Mouse (Mus musculus): ENCODE data around the gene Hist1h2ac.
"Not testable (repeated sequence)": the region's sequence is repeated elsewhere in the genome, so short reads cannot be mapped to it uniquely, and the experiment has no call there.

Hist1h2ac gene

GRCm38 (mm10) chr13:23683755-23684281 is at the start of gene Hist1h2ac, which contains the start of gene Hist1h2bc:
Gene Hist1h2ac, minus strand, starts transcription at chr13:23683948.
Gene Hist1h2bc, plus strand, starts transcription at chr13:23684199.
- ChIA-PET CTCF (interaction anchor here (0.6 to 2.8 kb wide), 8 partner anchors 13 to 732 kb away, joined by 3 to 23 read pairs (median 4); partner anchors contain the start of genes Hist1h4c (in 3 of the 4), Hist1h3b (in 1 of the 4) and Hist1h4a (in 1 of the 4)), POLR2A (interaction anchor here (0.5 to 10.4 kb wide), 202 partner anchors 7 to 1967 kb away, joined by 3 to 469 read pairs (median 7); partner anchors contain the start of genes Hist1h1a (in 4 of the 4), Hist1h1c (in 4 of the 4), Hist1h1t (in 4 of the 4) and Hist1h2ae (in 4 of the 4))

DNA sequence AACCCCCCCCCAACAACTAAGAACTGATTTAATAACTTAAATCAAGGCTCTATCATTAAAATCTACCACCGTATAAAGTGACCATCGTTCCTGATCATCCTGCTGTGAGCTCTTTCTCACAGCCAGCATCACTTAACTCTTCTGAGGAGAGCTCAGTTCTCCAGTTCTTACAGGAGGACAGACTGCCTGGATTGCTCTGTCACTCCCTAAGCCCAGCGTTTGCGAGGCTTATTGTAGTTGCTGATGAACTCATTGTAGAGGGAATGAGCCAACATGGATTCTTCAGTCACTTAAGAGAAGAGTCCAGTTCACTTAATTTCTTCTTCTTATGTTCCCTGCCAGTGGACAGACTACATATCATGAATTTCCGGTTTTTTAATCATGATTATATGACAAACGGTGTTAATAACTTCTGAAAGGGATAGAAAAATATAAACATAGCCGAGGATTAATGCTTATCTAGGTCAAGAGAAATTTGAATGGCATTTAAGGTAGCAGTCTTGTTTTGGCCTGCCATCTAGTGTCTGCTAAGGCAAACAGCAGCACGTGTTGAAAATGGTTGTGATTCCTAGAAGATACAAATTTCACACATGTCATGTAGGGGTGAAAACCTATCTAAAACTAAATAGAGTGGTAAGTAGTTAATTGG is 48.5 kb upstream of the Hist1h2ac start:
- ChIA-PET POLR2A (interaction anchor here (0.5 to 39.0 kb wide), 15 partner anchors 16 to 470 kb away, joined by 3 to 2331 read pairs (median 4); partner anchors contain the start of genes Hist1h3b (in 3 of the 4), Hist1h4c (in 3 of the 4), Hist1h1a (in 2 of the 4) and Hist1h2ab (in 2 of the 4)), CTCF (interaction anchor here in 2 of 4 experiments (0.6 to 1.3 kb wide), 6 partner anchors 27 to 523 kb away, joined by 3 to 6 read pairs (median 4); no protein-coding TSS in a partner anchor)

- ChIA-PET POLR2A (interaction anchor here in 3 of 4 experiments (1.0 to 39.0 kb wide), 11 partner anchors 8 to 49 kb away, joined by 3 to 2331 read pairs (median 32); partner anchors contain the start of genes Hist1h4c (in 3 of the 3), Hist1h1a (in 2 of the 3), Hist1h1c (in 2 of the 3) and Hist1h2ab (in 2 of the 3)), CTCF (interaction anchor here in 3 of 4 experiments (0.6 to 1.3 kb wide), 3 partner anchors 18 to 31 kb away, joined by 3 to 4 read pairs (median 3); no protein-coding TSS in a partner anchor)
Measured at GRCm38 (mm10) chr13:23730479-23730878, 46.7 kb upstream of the Hist1h2ac start.

- CTCF ChIA-PET = interaction anchor here in 2 of 4 experiments (0.9 to 1.3 kb wide), 4 partner anchors 10 to 30 kb away, joined by 3 to 4 read pairs (median 3); no protein-coding TSS in a partner anchor
- POLR2A ChIA-PET = interaction anchor here in 3 of 4 experiments (0.6 to 39.0 kb wide), 18 partner anchors 9 to 1686 kb away, joined by 3 to 2331 read pairs (median 19); partner anchors contain the start of genes Hist1h1c (in 3 of the 3), Hist1h4c (in 3 of the 3), Hist1h1a (in 2 of the 3) and Hist1h2ab (in 2 of the 3)
Measured at GRCm38 (mm10) chr13:23729706-23730105, 46.0 kb upstream of the Hist1h2ac start.

DNA sequence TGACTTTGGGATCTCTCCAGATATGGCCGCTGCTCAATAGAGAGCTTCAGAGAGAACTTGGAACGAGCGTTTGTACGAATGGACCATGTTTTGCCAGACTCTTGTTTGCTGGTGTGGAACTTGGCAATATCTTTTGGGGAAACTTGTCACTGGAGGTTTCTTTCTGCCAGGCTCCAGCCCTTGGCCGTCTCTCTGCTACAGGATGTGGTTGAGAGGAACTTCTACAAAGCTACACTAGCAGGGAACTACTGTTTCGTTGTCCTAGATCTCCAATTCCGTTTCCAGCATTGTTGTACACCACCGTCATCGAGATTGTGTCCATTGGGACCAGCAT is 45.4 kb upstream of the Hist1h2ac start:
- ChIA-PET POLR2A (interaction anchor here in 3 of 4 experiments (0.6 to 39.0 kb wide), 18 partner anchors 9 to 1686 kb away, joined by 3 to 2331 read pairs (median 19); partner anchors contain the start of genes Hist1h1c (in 3 of the 3), Hist1h4c (in 3 of the 3), Hist1h1a (in 2 of the 3) and Hist1h2ab (in 2 of the 3)), CTCF (interaction anchor here in 3 of 4 experiments (0.6 to 1.2 kb wide), 4 partner anchors 11 to 353 kb away, joined by 3 to 7 read pairs (median 4); no protein-coding TSS in a partner anchor)

DNA sequence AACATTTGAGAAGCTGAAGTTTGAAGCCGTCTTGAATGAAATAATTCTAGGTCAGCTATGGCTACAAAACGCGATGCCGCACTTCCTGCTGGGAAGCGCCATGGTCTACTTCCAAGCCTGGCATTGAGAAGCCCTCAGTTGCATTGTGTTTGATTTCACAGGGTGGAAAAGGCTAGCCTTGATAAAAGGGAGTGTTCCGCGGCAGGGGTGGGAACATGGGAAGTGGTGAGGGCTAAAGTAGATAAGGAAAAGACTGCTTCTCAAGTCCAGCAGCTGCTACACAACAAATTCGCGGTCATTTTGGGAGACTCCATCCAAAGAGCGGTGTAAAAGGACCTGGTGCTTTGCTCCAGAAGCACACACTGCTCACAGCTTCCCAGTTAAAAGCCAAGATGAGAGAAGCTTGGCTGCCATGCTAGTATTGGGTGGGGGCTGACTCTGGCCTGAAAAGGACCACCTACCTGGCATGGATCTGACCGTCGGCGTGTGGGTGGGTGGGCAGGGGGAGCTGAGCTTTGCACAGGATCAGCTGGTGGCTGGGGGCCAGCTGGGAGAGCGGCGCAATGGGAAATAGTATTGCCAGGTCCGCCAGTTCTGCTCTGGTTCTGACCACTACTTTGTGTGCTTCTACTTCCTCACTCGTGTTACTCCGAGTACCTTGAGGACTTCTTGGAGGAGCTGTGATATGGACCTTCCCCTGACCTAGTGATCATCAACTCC is 44.9 kb upstream of the Hist1h2ac start:
- CTCF ChIA-PET = interaction anchor here in 3 of 4 experiments (0.6 to 1.2 kb wide), 3 partner anchors 27 to 353 kb away, joined by 4 to 7 read pairs (median 4); no protein-coding TSS in a partner anchor

DNA sequence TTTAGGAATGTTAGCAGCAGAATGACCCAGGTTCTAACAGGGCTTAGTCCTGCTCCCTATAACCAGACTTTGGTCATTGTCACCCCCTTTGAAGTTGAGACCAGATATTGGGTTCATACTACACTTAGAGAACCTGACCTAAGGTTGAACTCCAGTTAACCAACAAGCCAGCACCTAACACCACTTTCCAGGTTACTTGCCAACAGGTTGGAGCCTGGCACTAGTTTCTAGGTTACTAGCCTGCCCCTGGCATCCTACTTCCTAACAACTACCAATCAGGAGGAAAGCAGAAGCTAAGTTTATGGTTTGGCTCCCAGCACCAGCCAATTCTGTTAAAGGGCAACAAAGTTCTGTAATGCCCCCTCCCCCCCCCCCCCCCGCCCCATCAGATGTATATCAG is 41.5 kb upstream of the Hist1h2ac start:
- POLR2A ChIA-PET = interaction anchor here in 2 of 4 experiments (0.8 to 39.0 kb wide), 5 partner anchors 13 to 41 kb away, joined by 3 to 2331 read pairs (median 70); partner anchors contain the start of genes Hist1h1c (in 2 of the 2), Hist1h2ab (in 2 of the 2), Hist1h2bb (in 2 of the 2) and Hist1h3b (in 2 of the 2)

More for the DNA sequence above, 44.9 kb upstream of the Hist1h2ac start:
- POLR2A ChIA-PET = interaction anchor here (0.6 to 39.0 kb wide), 24 partner anchors 9 to 1685 kb away, joined by 3 to 2331 read pairs (median 6); partner anchors contain the start of genes Hist1h1c (in 4 of the 4), Hist1h1a (in 3 of the 4), Hist1h4c (in 3 of the 4) and Hist1h2ab (in 2 of the 4)

DNA sequence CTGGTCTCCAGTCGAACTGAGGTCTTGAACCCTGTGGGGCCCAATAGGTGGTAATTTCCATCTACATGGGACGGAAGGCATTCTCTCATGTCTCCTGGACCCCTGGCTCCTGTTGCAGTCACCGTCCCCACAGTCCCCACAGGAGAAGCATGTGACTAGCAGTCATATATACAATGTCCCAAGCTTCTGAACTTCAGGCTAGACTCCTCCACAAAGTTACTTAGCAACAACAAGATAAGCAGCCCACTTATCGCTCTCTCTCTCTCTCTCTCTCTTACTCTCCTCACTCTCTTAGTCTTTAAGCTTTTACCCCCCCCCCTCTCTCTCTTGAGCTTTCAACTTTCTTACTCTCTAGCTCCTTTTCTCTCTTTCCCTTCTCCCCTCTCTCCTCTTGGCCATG is 40.5 kb upstream of the Hist1h2ac start:
- ChIA-PET POLR2A (interaction anchor here in 2 of 4 experiments (1.0 to 39.0 kb wide), 4 partner anchors 25 to 34 kb away, joined by 4 to 2331 read pairs (median 799); partner anchors contain the start of genes Hist1h2ab (in 2 of the 2), Hist1h2bb (in 2 of the 2), Hist1h3b (in 2 of the 2) and Hist1h3c (in 2 of the 2)), CTCF (no interaction called here)

More for the DNA sequence above, 41.5 kb upstream of the Hist1h2ac start:
- CTCF ChIA-PET = no interaction called here

GRCm38 (mm10) chr13:23717593-23718245 is 34.0 kb upstream of the Hist1h2ac start:
- POLR2A ChIA-PET = interaction anchor here (0.8 to 2.9 kb wide), 19 partner anchors 9 to 56 kb away, joined by 3 to 14 read pairs (median 5); partner anchors contain the start of genes Hist1h1c (in 2 of the 4), Hist1h2ac (in 2 of the 4), Hist1h2bc (in 2 of the 4) and Hist1h3b (in 2 of the 4)
- CTCF ChIA-PET = not testable (repeated sequence)

DNA sequence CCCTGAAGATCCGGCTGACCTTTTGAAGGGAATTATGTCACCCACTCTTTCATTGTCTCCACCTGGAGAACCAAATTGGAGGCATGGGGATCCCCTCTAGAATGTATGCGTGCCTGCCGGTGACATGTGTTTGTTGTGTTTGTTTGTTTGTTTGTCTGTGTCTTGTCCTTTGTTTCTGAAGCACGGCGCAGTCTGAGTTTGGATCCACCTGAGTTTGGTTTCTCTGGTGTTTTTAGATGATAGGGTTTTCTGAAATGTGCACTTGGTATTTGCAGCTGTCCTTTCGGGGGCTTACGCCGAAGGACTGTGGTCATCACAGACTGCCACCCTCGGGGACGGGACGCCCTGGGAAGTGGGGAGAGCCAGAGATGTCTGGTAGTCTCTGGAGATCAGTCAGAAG is 33.4 kb upstream of the Hist1h2ac start:
- ChIA-PET CTCF (no interaction called here), POLR2A (interaction anchor here (0.5 to 2.9 kb wide), 18 partner anchors 9 to 1967 kb away, joined by 3 to 14 read pairs (median 5); partner anchors contain the start of genes Hist1h2ac (in 2 of the 4), Hist1h2bc (in 2 of the 4), Hist1h3b (in 2 of the 4) and Hist1h4c (in 2 of the 4))

- CTCF ChIA-PET = no interaction called here
- POLR2A ChIA-PET = interaction anchor here (0.5 to 6.4 kb wide), 12 partner anchors 8 to 1967 kb away, joined by 3 to 56 read pairs (median 10); partner anchors contain the start of genes Hist1h1c (in 2 of the 4), Hist1h4c (in 2 of the 4), Hist1h1a (in 1 of the 4) and Hist1h1t (in 1 of the 4)
Measured at GRCm38 (mm10) chr13:23716261-23717042, 32.7 kb upstream of the Hist1h2ac start.

DNA sequence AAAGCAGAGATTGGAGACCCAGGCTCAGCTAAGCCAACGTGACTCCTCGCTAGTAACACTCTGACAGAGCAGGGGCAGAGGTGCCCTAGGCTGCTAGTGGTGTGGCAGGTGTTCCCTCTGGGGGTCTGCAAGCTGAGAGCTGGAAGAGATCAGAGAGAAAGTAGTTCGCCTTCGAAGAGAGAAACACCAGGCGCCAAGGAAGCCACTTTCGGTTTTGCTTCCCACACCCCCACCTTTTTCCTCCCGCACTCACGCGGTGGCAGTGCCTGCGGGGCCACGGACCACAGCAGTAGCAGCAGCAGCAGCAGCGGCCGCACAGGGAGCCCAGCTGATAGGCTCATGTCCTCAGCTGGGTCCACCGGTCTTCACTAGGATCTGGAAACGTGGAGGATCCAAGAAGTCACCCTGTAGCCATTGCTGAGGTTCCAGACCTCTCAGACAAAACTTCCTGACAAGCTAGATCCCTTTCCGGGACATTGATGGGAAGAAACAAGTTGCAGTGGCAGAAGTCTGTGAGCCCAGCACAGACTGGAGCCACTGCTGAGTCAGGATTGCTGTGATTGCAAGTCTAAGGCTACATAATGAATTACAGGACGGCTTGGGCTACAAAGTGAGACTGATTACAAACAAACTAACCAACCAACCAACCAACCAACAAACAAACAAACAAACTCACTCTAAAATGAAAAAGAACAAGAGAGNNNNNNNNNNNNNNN is 26.8 kb upstream of the Hist1h2ac start, which contains the start of gene Hfe:
TSS of gene Hfe (minus strand) at position 481 of the 716 bp plus-strand sequence.
- ChIA-PET CTCF (interaction anchor here in 2 of 4 experiments (0.6 to 0.8 kb wide), 2 partner anchors 10 to 595 kb away, joined by 3 to 5 read pairs; no protein-coding TSS in a partner anchor), POLR2A (interaction anchor here in 3 of 4 experiments (0.5 to 6.4 kb wide), 27 partner anchors 9 to 364 kb away, joined by 3 to 56 read pairs (median 6); partner anchors contain the start of genes Hist1h2ab (in 3 of the 3), Hist1h2ac (in 3 of the 3), Hist1h2bc (in 3 of the 3) and Hist1h3b (in 3 of the 3))

- CTCF ChIA-PET = interaction anchor here in 1 of 4 experiments (0.6 kb wide), 1 partner anchor 596 kb away, joined by 3 read pairs; no protein-coding TSS in a partner anchor
- POLR2A ChIA-PET = interaction anchor here in 3 of 4 experiments (0.7 to 6.4 kb wide), 28 partner anchors 8 to 139 kb away, joined by 3 to 56 read pairs (median 7); partner anchors contain the start of genes Hist1h2ab (in 3 of the 3), Hist1h2ac (in 3 of the 3), Hist1h2bc (in 3 of the 3) and Hist1h3b (in 3 of the 3)
Measured at GRCm38 (mm10) chr13:23709714-23710373, 26.1 kb upstream of the Hist1h2ac start.

GRCm38 (mm10) chr13:23708654-23709053 is 24.9 kb upstream of the Hist1h2ac start:
- CTCF ChIA-PET = no interaction called here
- POLR2A ChIA-PET = interaction anchor here in 3 of 4 experiments (0.6 to 5.3 kb wide), 32 partner anchors 9 to 226 kb away, joined by 3 to 42 read pairs (median 4); partner anchors contain the start of genes Hist1h4c (in 3 of the 3), Hist1h1a (in 2 of the 3), Hist1h1c (in 2 of the 3) and Hist1h2ac (in 2 of the 3)
